Comparison of ENCODE assay signal across 26 mouse cellular contexts in genomic region chr1:71096031-71096430, GRCm38 (mm10). TPM values are rescaled to one million over a fixed set of nuclear protein-coding genes. Genes with fewer than 3 reads are reported as not detected.
DNase-seq lines count a peak whose midpoint lies in the region; ATAC-seq and TF ChIP-seq lines count a peak whose summit lies in the region.
"Had no signal": no experiment of that assay in that cellular context is flagged by ENCODE, and none has a peak within 500 bp of the region (broad histone marks: within the 10 kb centered on the region; RNA-seq: fewer than 3 reads in every experiment).

No protein-coding gene starts in this region.

- 0 out of 2 replicates have a peak overlapping the region, but pooled peaks have one; percentile 29 for H3K27ac ChIP-seq in heart, embryonic 11.5 days (ENCODE audit: low read depth, low read length)
- peak overlapping the region; percentile 46 for H3K27ac ChIP-seq in liver, embryonic 14.5 days
- no peak overlapping the region for H3K27ac ChIP-seq in intestine, embryonic 15.5 days
- H3K27ac ChIP-seq: embryonic facial prominence, embryonic 10.5 days; forebrain, embryonic 12.5 days; heart, adult 2 months; heart, embryonic 15.5 days; midbrain, embryonic 15.5 days; neural tube, embryonic 13.5 days had no signal

- no peak overlapping the region for H3K4me3 ChIP-seq in heart, embryonic 11.5 days (ENCODE audit: low read depth, low read length)
- H3K4me3 ChIP-seq in liver, embryonic 14.5 days (ENCODE audit: insufficient read depth in 1 of 2, low read depth in 2 of 2, low read length in 2 of 2) = no peak overlapping the region
- no peak overlapping the region for H3K4me3 ChIP-seq in intestine, embryonic 15.5 days (replicated peaks)
- H3K4me3 ChIP-seq: embryonic facial prominence, embryonic 10.5 days; forebrain, embryonic 12.5 days; heart, adult 2 months; heart, embryonic 15.5 days; megakaryocyte, embryonic 14.5 days; midbrain, embryonic 15.5 days; myocyte; neural tube, embryonic 13.5 days had no signal

- peaks cover 12% of the 10 kb centered on the region for H3K4me1 ChIP-seq in heart, embryonic 11.5 days (ENCODE audit: control insufficient read depth, insufficient read depth, low read length)
- peaks cover 30 to 31% of the 10 kb centered on the region in 2 experiments for H3K4me1 ChIP-seq in liver, embryonic 14.5 days (replicated peaks; ENCODE audit: control insufficient read depth in 2 of 2, insufficient read depth in 2 of 2, low read length in 1 of 2)
- no peaks in the 10 kb centered on the region; the same call in 1 of the 2 replicates for H3K4me1 ChIP-seq in intestine, embryonic 15.5 days (replicated peaks)

- H3K9ac ChIP-seq in heart, embryonic 11.5 days (ENCODE audit: low read depth, low read length) = no peak overlapping the region
- H3K9ac ChIP-seq in liver, embryonic 14.5 days (replicated peaks) = no peak overlapping the region
- H3K9ac ChIP-seq in intestine, embryonic 15.5 days = no peak overlapping the region
- H3K9ac ChIP-seq: forebrain, embryonic 12.5 days; heart, embryonic 15.5 days; midbrain, embryonic 15.5 days; neural tube, embryonic 13.5 days had no signal

- no peaks in the 10 kb centered on the region for H3K27me3 ChIP-seq in heart, embryonic 11.5 days (ENCODE audit: control insufficient read depth, insufficient read depth, low read length)
- H3K27me3 ChIP-seq in liver, embryonic 14.5 days (ENCODE audit: control insufficient read depth, insufficient read depth, low read length) = no peaks in the 10 kb centered on the region
- H3K27me3 ChIP-seq in intestine, embryonic 15.5 days (replicated peaks) = no peaks in the 10 kb centered on the region
- H3K27me3 ChIP-seq: forebrain, embryonic 12.5 days; heart, embryonic 15.5 days; megakaryocyte, embryonic 14.5 days; midbrain, embryonic 15.5 days; neural tube, embryonic 13.5 days; Patski had no signal

- TF ChIP-seq EP300 in liver, embryonic 14.5 days (IDR thresholded peaks at IDR 0.05; ENCODE audit: low read depth) = no peak

- no peak for ATAC-seq in heart, embryonic 11.5 days (replicated peaks; ENCODE audit: insufficient number of reproducible peaks, low FRiP score, low TSS enrichment)
- ATAC-seq in erythroblast, adult 5-6 weeks (replicated peaks; ENCODE audit: low FRiP score, poor library complexity, severe bottlenecking) = peak; percentile 63; the same call in 1 of the 2 replicates
- peak; percentile 77 for ATAC-seq in liver, embryonic 14.5 days (ENCODE audit: insufficient read depth)
- no peak for ATAC-seq in intestine, embryonic 15.5 days
- ATAC-seq: hindbrain, embryonic 16.5 days; intestine, embryonic 16.5 days; midbrain, embryonic 15.5 days had no signal

- 93% methylated on average over 1 of the region's 1 CpGs for WGBS in heart, embryonic 11.5 days (ENCODE audit: insufficient replicate concordance)
- 92% methylated on average over 1 of the region's 1 CpGs for WGBS in liver, embryonic 14.5 days (ENCODE audit: insufficient replicate concordance)
- 100% methylated on average over 1 of the region's 1 CpGs for WGBS in intestine, embryonic 15.5 days

- no peak for TF ChIP-seq CTCF in liver, embryonic 14.5 days (IDR thresholded peaks at IDR 0.05; ENCODE audit: low read depth)

- no peak overlapping the region for H3K4me2 ChIP-seq in heart, embryonic 11.5 days
- peak overlapping the region; percentile 30 for H3K4me2 ChIP-seq in liver, embryonic 14.5 days (ENCODE audit: low read depth)
- H3K4me2 ChIP-seq in intestine, embryonic 15.5 days (replicated peaks) = no peak overlapping the region
- H3K4me2 ChIP-seq: forebrain, embryonic 12.5 days; heart, embryonic 15.5 days; midbrain, embryonic 15.5 days; neural tube, embryonic 13.5 days had no signal

- no peaks in the 10 kb centered on the region for H3K36me3 ChIP-seq in heart, embryonic 11.5 days (ENCODE audit: control insufficient read depth, insufficient read depth, low read length)
- H3K36me3 ChIP-seq in liver, embryonic 14.5 days (replicated peaks; ENCODE audit: control insufficient read depth, insufficient read depth, low read depth) = no peaks in the 10 kb centered on the region; the same call in 1 of the 2 replicates
- H3K36me3 ChIP-seq in intestine, embryonic 15.5 days = no peaks in the 10 kb centered on the region
- H3K36me3 ChIP-seq: forebrain, embryonic 12.5 days; heart, embryonic 15.5 days; midbrain, embryonic 15.5 days; neural tube, embryonic 13.5 days had no signal

- H3K9me3 ChIP-seq in heart, embryonic 11.5 days (replicated peaks; ENCODE audit: control insufficient read depth, low read length) = no peaks in the 10 kb centered on the region
- no peaks in the 10 kb centered on the region for H3K9me3 ChIP-seq in liver, embryonic 14.5 days (ENCODE audit: control insufficient read depth, low read length)
- H3K9me3 ChIP-seq in intestine, embryonic 15.5 days = no peaks in the 10 kb centered on the region
- H3K9me3 ChIP-seq: embryonic facial prominence, embryonic 10.5 days; forebrain, embryonic 12.5 days; heart, embryonic 15.5 days; midbrain, embryonic 15.5 days; neural tube, embryonic 13.5 days had no signal

- DNase-seq in heart, postnatal 36 days = no peak
- DNase-seq in liver, embryonic 14.5 days (ENCODE audit: low read depth in 3 of 3, low spot score in 3 of 3) = peak in 2 of 3 experiments; percentile 42 to 58
- DNase-seq in right cerebral cortex, adult 2 months (ENCODE audit: low spot score in 2 of 2) = no peak
- DNase-seq in lung, postnatal 10 days = no peak
- DNase-seq: cerebellum, adult 9-10 months; gastrocnemius, postnatal 36 days; heart, adult 2 months; kidney, adult 9 months; kidney, postnatal 36 days; layer of hippocampus, postnatal 36 days; lung, adult 2 months; retina, postnatal 1 day; thymus, postnatal 25 days had no signal

- intact Hi-C loops in heart, postnatal 36 days (cut with DNase I) = loop anchor here (10.0 kb wide), 1 partner anchor 1139 kb away; no protein-coding TSS in a partner anchor

RNA-seq across cellular contexts. Expression of gene Bard1, which starts 6.9 kb away (rescaled TPM):
- polyA plus RNA-seq in heart, embryonic 11.5 days (2014; fragmentation: Nextera tagmentation; extraction: Ambion mirVana) = 2.3 and 2.8 TPM in 2 replicates
- under 1 TPM; 0.57 to 0.69 TPM for total RNA-seq in heart, postnatal 36 days (2021)
- total RNA-seq in erythroblast, adult 5-6 weeks (2015; ENCODE audit: low replicate concordance) = 9.2 and 16.1 TPM in 2 replicates
- 10.9 and 11.6 TPM in 2 replicates for total RNA-seq in erythroblast, adult 5-6 weeks (2017; ENCODE audit: low replicate concordance)
- 6.0 and 7.1 TPM in 2 replicates for polyA plus RNA-seq in liver, embryonic 14.5 days (2012; rRNA removed)
- polyA plus RNA-seq in liver, embryonic 14.5 days (2014; fragmentation: Nextera tagmentation; extraction: Ambion mirVana) = 2.5 and 2.6 TPM in 2 replicates
- polyA plus RNA-seq in intestine, embryonic 15.5 days (2015; fragmentation: Nextera tagmentation; extraction: Ambion mirVana) = 1.5 and 1.8 TPM in 2 replicates

Comparison
In these comparisons a context has a peak if more than half of its experiments do, and no peak if none do; other contexts are left out.
1. ATAC-seq: peak in erythroblast, adult 5-6 weeks (single experiment) and liver, embryonic 14.5 days (single experiment); none in heart, embryonic 11.5 days (single experiment) and intestine, embryonic 15.5 days (single experiment).
2. DNase-seq: peak in liver, embryonic 14.5 days (2 of 3); none in heart, postnatal 36 days (0 of 2), right cerebral cortex, adult 2 months (0 of 2) and lung, postnatal 10 days (single experiment).